Mouse (Mus musculus) MN1 (cell line): ENCODE measurements around the gene Pacsin2.
"Not testable (repeated sequence)": the region's sequence is repeated elsewhere in the genome, so short reads cannot be mapped to it uniquely, and the experiment has no call there.

Experiments
- DNase-seq: peaks from one replicate; pipeline ENCODE4 v3.0.0-alpha.2; 2016; ENCODE audit warnings: low spot score

Gene Pacsin2

GRCm38 (mm10) chr15:83464083-83464904 lies at the start of gene Pacsin2:
Gene Pacsin2 (minus strand): TSS chr15:83464606.
- peak; percentile 99 for DNase-seq

DNA sequence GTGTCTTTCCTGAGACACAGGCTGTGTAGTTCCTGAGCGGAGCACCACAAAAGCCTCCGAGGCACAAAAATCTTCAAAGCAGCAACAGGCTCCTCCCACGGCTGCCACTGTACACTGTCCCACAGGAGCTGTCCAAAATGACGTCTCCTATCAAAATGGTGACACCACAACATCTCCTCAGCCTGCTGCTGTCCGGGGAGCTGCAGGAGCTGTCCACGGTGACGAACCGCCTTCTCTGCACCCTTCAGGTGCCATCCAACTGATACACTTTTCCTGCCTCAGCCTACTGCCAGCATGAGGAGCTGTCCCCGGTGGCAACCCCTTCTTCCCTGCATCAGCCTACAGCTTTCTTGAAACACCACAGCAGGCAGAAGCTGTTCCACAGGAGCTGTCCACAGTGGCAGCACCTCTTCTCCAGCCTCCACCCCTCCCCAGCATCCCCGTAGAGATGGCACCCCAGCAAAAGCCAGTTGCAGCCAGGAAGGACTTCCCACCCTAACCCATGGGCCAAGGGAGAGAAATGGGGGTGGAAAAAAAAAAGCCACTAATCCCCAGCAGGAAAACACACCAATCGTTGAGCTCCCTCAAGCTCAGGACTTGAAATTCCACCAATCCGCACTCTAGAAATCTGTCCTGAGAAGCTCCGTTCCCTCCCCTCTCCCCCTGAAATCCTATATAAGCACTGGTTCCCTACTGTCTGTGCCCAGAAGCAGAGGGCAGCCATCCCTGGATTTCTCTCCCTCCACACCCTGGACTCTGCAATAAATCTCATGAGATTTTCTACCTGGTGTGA lies 48.3 kb upstream of the Pacsin2 start:
- no peak for DNase-seq

DNA sequence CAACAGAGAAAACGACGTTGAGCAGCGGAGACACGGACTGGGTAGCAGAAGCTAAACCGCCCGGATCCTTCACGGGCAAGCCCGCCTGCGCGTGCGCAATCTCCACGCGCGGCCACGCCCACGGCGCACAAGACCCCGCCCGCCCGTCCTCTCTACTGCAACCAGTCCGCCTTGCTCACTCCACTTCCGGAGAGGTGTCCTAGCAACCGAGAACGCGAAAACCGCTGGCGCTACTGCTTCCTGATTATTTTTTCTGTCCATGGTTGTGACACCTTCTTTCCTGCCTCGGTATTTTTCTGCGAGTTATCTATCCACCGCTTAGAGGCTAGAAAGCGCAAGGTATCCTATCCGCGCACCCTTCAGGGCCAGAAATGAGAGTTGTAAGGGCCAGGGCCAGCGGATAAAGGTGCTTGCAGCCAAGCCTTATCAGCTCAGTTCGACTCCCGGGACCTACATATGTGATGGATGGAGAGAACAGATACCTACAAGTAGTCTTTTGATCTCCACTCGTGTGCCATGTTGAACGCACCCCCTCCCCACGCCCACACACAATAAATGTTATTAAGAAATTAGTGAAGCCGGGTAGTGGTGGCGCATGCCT lies 46.5 kb upstream of the Pacsin2 start, which contains the start of gene Ttll1:
Gene Ttll1, minus strand, starts transcription at position 89 of the 601 bp plus-strand sequence.
- peak; percentile 98 for DNase-seq

GRCm38 (mm10) chr15:83509950-83510804 lies 45.8 kb upstream of the Pacsin2 start:
- DNase-seq: peak; percentile 66

- DNase-seq: not testable (repeated sequence)
Measured at GRCm38 (mm10) chr15:83501483-83501882, 37.1 kb upstream of the Pacsin2 start.

DNA sequence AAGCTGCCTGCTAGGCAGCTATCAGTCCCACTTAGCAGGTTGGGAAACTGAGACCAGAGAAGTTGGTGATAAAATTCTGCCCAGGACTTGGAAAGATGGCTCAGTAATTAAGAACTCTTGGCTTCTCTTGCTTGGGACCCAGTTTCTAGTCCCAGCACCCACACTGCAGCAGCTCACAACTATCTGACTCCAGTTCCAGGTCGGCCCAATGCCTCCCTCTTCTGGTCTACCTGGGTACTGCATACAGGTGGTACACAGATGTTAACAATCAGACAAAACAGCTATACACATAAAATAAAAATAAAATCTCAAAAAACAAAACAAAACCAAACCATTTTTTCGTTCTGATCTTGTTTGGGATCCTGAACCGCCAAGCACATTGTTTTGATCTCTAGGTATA lies 35.9 kb upstream of the Pacsin2 start:
- DNase-seq: no peak

- DNase-seq: peak; percentile 49
Measured at GRCm38 (mm10) chr15:83499211-83499755, 34.9 kb upstream of the Pacsin2 start.

DNA sequence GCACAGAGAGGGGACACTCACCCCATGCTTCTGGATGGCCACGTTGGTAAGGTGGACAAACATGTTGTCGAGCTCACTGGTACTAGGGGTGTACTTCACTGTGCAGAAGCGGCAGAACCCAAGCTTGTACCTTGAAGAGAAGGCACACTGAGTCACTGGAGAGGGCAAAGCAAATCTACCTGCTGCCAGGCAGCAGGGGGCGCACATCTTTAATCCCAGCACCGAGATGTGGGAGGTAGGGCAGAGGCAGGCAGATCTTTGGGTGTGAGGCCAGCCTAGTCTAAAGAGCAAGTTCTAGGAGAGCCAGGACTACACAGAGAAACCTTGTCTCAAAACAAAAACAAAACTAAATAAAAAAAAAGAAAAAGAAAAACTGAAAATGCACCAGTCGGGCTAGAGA lies 32.9 kb upstream of the Pacsin2 start:
- DNase-seq: no peak

- no peak for DNase-seq
Measured at GRCm38 (mm10) chr15:83495787-83496367, 31.5 kb upstream of the Pacsin2 start.

DNA sequence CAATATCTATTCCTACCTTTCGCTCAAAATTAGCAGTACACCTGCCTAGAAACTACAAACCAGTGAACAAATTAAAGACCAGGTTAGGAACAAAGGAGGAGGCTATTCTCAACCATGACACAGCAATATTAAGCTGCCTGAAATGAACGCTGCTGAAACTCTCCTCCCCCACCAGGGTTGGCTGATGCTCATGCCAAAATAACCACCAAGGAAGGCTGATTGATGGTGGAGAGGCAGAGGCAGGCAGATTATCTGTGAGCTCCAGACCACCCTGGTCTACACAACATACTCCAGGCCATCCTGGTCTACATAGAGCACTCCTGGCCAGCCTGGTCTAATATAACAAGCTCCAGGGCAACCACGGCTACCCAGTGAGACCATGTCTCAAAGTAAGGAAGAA lies 30.8 kb upstream of the Pacsin2 start:
- no peak for DNase-seq

DNA sequence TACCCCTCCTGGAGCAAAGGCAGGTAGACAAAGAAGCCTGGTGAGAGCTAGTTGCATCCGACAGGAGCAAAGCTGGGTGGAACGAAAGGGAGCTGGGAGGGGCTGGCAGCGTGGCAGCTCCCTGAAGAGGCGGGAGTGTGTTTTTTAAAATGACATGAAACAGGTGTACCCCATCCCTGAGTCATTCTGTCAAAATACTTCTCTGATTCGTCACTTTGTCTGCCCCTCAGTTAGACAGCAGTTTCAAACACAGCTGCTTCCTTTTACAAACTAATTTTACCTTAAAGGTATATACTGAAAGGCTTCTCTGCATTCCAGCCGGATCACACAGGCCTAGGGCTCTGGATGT lies 30.1 kb upstream of the Pacsin2 start:
- no peak for DNase-seq

GRCm38 (mm10) chr15:83493856-83494571 lies 29.6 kb upstream of the Pacsin2 start:
- DNase-seq: no peak

GRCm38 (mm10) chr15:83491891-83492290 lies 27.5 kb upstream of the Pacsin2 start:
- DNase-seq: peak; percentile 56

DNA sequence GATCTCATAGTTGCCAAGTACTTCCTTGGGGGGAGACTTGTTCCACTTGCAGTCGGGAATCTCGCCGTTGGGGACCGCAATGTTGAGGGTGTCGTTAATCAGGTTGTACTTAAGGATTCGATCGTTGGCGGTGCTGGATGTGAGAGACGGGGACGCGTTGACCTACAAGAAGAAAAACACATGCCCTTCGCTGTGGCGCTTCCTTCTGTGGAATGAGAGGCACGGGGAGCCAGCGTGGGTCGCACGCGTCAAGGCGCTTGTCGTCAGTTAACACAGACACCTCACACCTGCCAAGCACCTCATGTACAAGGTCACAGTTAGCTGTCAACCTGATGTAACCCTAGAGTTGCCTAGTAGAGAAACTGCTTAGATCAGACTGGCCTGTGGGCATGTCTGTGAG lies 25.1 kb upstream of the Pacsin2 start:
- DNase-seq: no peak

GRCm38 (mm10) chr15:83487477-83488115 lies 23.2 kb upstream of the Pacsin2 start:
- DNase-seq: no peak

- DNase-seq: no peak
Measured at GRCm38 (mm10) chr15:83484311-83484710, 19.9 kb upstream of the Pacsin2 start.

DNA sequence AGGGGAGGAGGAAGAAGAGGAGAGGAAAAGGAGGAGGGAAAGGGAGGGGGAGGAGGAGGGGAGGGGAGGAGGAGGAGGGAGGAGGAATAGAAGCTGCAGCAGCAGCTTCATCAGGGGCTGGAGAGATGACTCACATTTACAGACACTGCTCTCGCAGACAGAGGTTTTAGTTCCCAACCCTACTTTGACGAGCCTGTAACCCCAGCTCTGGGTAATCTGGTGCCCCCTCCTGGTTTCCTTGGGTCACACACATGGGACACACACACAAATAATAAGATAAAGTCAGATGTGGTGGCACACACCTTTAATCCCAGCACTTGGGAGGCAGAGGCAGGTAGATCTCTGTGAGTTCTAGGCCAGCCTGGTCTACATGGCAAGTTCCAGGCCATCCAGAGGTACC lies 19.1 kb upstream of the Pacsin2 start:
- peak; percentile 66 for DNase-seq

GRCm38 (mm10) chr15:83482645-83483224 lies 18.3 kb upstream of the Pacsin2 start:
- no peak for DNase-seq

DNA sequence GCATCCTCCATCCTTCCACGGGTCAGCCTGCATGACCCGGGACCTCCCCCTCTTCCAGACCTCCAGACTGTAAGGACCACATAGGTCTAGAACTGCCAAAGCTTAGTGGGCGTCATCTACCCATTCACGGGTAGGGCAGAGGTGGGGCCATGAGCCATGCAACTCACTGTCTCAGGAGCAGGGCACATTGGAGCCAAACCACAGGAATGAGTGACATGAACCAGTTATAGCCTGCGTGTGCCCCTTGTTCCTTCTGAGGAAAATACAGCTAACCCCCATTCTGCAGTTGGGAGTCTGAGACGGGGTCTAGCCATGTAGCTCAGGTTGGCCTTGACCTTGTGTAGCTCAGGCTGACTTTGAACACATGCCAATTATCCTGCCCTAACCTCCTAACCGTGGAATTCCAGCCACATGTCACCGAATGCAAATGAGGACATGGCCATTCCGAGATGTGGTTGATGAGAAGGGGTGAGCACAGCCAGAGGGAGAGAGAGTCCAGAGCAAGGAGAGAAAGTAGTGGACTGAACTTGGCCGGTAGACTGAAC lies 16.9 kb upstream of the Pacsin2 start:
- DNase-seq: no peak
